Mouse (Mus musculus): ENCODE results near the gene Glp2r. TPM values are rescaled to one million over a fixed set of nuclear protein-coding genes. Genes with fewer than 3 reads are reported as not detected.

Glp2r gene
- polyA plus RNA-seq (2015; fragmentation: Nextera tagmentation; extraction: Ambion mirVana): 0.05 TPM in 1 of 2 replicates, not detected in the other

DNA sequence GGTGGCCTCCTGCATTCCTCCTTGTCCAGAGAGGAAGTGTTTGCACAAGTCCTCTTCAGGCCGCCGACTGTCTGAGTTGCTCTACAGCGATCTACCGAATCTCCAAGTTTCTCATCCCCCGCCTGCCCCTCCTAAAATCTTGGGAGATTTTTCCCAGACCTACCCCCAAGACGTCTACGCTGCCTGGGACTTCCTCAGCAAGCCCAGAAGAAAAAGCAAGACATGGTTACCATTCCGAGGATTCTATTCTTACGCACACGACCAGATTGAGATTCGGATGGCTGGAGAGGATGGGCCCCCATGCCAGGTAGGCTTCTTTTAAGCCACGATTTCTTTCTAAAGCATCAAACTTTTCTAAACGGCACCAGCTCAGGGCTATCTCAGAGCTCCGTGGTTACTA lies at the start of gene Glp2r:
Gene Glp2r, minus strand, starts transcription at position 101 of the 400 bp plus-strand sequence.
- no peak for ATAC-seq
- WGBS: 89% methylated on average over 14 of the region's 14 CpGs
- Histone ChIP-seq H3K27me3 (replicated peaks; ENCODE audit: control insufficient read depth, insufficient read depth, low read length) (no peaks in the 10 kb centered on the region), H3K4me1 (replicated peaks; ENCODE audit: control insufficient read depth, insufficient read depth, low read length) (peaks cover 3% of the 10 kb centered on the region), H3K9me3 (ENCODE audit: control insufficient read depth, low read length) (no peaks in the 10 kb centered on the region), H3K4me2 (ENCODE audit: low read length) (no peak within 1 kb of the TSS), H3K9ac (replicated peaks; ENCODE audit: low read depth, low read length) (no peak within 1 kb of the TSS), H3K27ac (ENCODE audit: low read length) (no peak within 1 kb of the TSS), H3K4me3 (replicated peaks; ENCODE audit: low read length) (no peak within 1 kb of the TSS), H3K36me3 (ENCODE audit: control insufficient read depth, insufficient read depth) (no peaks in the 10 kb centered on the region)

DNA sequence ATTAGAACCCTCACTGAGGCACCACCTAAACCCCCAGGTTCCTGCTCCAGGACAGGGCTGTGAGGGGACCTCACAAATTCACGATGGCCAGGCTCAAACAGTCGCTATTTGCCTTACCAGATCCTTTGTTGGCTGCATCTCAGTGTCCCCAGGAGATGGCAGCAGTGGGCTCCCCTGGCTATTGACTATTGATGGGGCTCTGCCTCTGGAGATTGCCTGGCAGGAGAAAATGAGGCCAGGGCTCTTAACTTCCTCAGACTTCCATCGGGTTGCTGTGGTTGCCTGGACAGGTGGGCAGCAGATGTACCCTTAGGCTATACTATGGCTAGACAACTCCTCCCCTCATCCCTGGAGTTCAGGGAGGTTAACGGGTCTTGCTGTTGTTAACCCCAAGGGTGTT lies 49.3 kb upstream of the Glp2r start:
- Histone ChIP-seq H3K27ac (ENCODE audit: low read length) (no peak overlapping the region), H3K4me1 (replicated peaks; ENCODE audit: control insufficient read depth, insufficient read depth, low read length) (peaks cover 8% of the 10 kb centered on the region; the same call in 1 of the 2 replicates), H3K9me3 (ENCODE audit: control insufficient read depth, low read length) (no peaks in the 10 kb centered on the region), H3K9ac (replicated peaks; ENCODE audit: low read depth, low read length) (no peak overlapping the region), H3K36me3 (ENCODE audit: control insufficient read depth, insufficient read depth) (no peaks in the 10 kb centered on the region), H3K27me3 (replicated peaks; ENCODE audit: control insufficient read depth, insufficient read depth, low read length) (no peaks in the 10 kb centered on the region), H3K4me2 (ENCODE audit: low read length) (no peak overlapping the region), H3K4me3 (replicated peaks; ENCODE audit: low read length) (no peak overlapping the region)
- WGBS: 21% methylated on average over 4 of the region's 4 CpGs
- no peak for ATAC-seq

DNA sequence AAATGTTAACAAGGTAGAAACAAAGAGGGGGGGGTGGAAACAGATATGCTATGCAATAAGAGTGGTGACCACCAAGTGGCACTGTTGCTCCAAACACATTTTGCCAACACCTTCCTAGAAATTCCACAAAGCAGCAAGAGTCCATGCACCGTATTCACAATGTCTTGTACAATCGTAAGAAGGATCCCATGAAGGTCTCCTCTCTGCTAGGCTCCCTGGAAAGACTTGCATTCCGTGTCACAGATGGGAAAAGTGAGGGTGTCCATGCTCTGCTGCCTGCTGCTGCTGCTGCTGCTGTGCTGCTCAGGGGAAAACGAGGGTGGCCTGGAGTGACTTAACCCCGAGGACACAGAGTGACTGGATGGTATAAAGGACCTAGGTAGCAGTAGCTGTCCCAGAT lies 48.7 kb upstream of the Glp2r start:
- Histone ChIP-seq H3K27me3 (replicated peaks; ENCODE audit: control insufficient read depth, insufficient read depth, low read length) (no peaks in the 10 kb centered on the region), H3K4me3 (replicated peaks; ENCODE audit: low read length) (no peak overlapping the region), H3K4me1 (replicated peaks; ENCODE audit: control insufficient read depth, insufficient read depth, low read length) (peaks cover 8% of the 10 kb centered on the region; the same call in 1 of the 2 replicates), H3K36me3 (ENCODE audit: control insufficient read depth, insufficient read depth) (no peaks in the 10 kb centered on the region), H3K4me2 (ENCODE audit: low read length) (peak overlapping the region; percentile 6; the same call in 1 of the 2 replicates), H3K27ac (ENCODE audit: low read length) (no peak overlapping the region), H3K9ac (replicated peaks; ENCODE audit: low read depth, low read length) (no peak overlapping the region), H3K9me3 (ENCODE audit: control insufficient read depth, low read length) (no peaks in the 10 kb centered on the region)
- peak; percentile 22; the same call in 1 of the 2 replicates for ATAC-seq
- WGBS: 12% methylated on average over 5 of the region's 5 CpGs

DNA sequence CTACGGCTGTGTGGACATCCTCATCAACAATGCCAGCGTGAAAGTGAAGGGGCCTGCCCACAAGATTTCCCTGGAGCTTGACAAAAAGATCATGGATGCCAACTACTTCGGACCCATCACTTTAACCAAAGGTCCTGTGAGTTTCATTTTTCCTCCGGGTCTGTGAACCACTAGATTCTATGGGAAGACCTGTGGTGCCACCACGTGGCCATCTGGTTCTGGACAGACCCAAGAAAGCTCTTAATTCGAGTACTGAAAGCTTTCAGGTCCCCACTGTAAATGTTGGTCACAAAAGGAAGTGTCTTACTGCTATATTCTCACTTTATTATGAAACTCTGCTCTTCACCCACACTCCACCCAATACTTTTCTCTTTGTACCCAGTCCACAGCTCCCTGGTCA lies 40.6 kb upstream of the Glp2r start:
- no peak for ATAC-seq
- WGBS: 80% methylated on average over 6 of the region's 6 CpGs
- H3K27me3 ChIP-seq (replicated peaks; ENCODE audit: control insufficient read depth, insufficient read depth, low read length): no peaks in the 10 kb centered on the region

DNA sequence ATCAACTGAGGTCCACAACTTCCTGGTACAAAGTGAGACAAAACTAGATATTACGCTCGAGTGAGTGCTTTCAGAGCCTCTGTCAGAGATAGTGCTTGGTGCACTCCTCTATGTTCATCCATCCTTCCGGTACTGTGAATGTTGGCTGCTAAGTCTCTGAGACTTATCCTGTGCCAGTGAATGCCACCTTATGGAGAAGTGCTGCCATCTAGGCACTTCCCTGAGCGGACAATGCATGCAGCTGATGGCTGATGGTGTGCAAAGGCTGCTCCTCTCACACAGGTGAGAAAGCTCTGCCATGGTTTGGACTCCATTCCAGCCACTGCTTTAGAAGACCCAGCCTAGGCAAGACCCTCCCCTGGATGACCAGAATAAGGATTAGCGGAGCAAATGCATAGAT lies 37.1 kb upstream of the Glp2r start:
- ATAC-seq: no peak
- no peaks in the 10 kb centered on the region for H3K4me1 ChIP-seq (replicated peaks; ENCODE audit: control insufficient read depth, insufficient read depth, low read length)
- H3K4me3 ChIP-seq (replicated peaks; ENCODE audit: low read length): no peak overlapping the region
- H3K9ac ChIP-seq (replicated peaks; ENCODE audit: low read depth, low read length): no peak overlapping the region
- WGBS: 69% methylated on average over 5 of the region's 5 CpGs
- no peak overlapping the region for H3K27ac ChIP-seq (ENCODE audit: low read length)
- no peak overlapping the region for H3K4me2 ChIP-seq (ENCODE audit: low read length)
- no peaks in the 10 kb centered on the region for H3K9me3 ChIP-seq (ENCODE audit: control insufficient read depth, low read length)
- no peaks in the 10 kb centered on the region for H3K27me3 ChIP-seq (replicated peaks; ENCODE audit: control insufficient read depth, insufficient read depth, low read length)
- no peaks in the 10 kb centered on the region for H3K36me3 ChIP-seq (ENCODE audit: control insufficient read depth, insufficient read depth)

More for the DNA sequence above, 40.6 kb upstream of the Glp2r start:
- Histone ChIP-seq H3K36me3 (ENCODE audit: control insufficient read depth, insufficient read depth) (no peaks in the 10 kb centered on the region), H3K4me3 (replicated peaks; ENCODE audit: low read length) (no peak overlapping the region), H3K4me1 (replicated peaks; ENCODE audit: control insufficient read depth, insufficient read depth, low read length) (no peaks in the 10 kb centered on the region), H3K4me2 (ENCODE audit: low read length) (no peak overlapping the region), H3K9me3 (ENCODE audit: control insufficient read depth, low read length) (no peaks in the 10 kb centered on the region), H3K9ac (replicated peaks; ENCODE audit: low read depth, low read length) (no peak overlapping the region), H3K27ac (ENCODE audit: low read length) (no peak overlapping the region)

DNA sequence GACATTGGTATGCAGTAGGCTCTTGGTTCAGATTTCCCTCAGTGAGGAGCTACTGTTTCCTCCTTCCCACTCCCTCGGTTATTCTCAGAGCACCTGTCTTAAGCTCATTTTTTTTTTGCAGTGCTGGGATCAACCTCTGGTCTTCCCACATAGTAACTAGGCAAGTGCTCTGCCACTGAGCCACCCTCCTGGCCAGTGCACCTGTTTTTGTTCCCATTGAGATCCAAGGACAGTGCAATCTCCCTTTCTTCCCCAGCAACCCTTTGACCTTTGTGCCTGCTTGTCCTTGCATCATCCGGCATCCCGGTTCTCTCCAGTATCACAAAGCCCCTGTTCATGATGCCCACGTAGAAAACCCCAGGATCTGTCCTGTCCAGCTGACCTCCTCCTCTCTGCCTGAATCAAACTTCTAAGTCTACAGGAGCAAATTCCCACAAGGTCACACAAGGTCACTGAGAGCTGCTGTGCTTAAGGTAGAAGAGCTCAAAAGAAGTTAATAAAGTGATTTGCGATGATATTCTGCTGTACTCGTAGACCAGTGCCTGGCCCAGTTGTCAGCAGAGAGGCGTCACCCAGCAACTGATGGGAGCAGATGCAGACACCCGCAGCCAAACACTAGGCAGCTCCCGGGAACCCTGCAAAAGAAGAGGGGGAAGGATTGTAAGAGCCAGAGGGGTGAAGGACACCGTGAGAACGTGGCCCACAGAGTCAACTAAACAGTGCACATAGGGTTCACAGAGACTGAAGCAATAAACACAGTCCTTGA lies 36.1 kb upstream of the Glp2r start:
- Histone ChIP-seq H3K9ac (replicated peaks; ENCODE audit: low read depth, low read length) (no peak overlapping the region), H3K4me1 (replicated peaks; ENCODE audit: control insufficient read depth, insufficient read depth, low read length) (no peaks in the 10 kb centered on the region), H3K27ac (ENCODE audit: low read length) (no peak overlapping the region), H3K27me3 (replicated peaks; ENCODE audit: control insufficient read depth, insufficient read depth, low read length) (no peaks in the 10 kb centered on the region), H3K4me2 (ENCODE audit: low read length) (no peak overlapping the region), H3K4me3 (replicated peaks; ENCODE audit: low read length) (no peak overlapping the region), H3K9me3 (ENCODE audit: control insufficient read depth, low read length) (no peaks in the 10 kb centered on the region), H3K36me3 (ENCODE audit: control insufficient read depth, insufficient read depth) (no peaks in the 10 kb centered on the region)
- 88% methylated on average over 11 of the region's 11 CpGs for WGBS
- no peak for ATAC-seq

DNA sequence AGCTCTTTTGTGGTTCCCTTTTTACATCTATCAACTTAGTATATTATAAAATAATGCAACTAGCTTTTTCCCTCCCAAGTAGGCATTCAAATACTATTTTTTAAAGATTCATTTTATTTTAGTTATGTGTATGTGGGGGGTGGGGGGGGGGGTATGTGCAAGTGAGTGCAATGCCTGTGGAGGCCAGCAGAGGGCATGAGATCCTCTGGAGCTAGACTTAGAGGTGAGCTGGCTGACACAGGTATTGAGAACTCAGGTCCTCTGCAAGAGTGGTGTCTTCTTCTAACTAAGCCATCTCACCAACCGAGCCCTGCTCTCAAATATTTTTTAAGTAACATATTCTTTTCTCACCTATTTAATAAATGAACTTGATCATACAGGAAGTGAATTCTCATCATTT lies 34.6 kb upstream of the Glp2r start:
- H3K4me3 ChIP-seq (replicated peaks; ENCODE audit: low read length): no peak overlapping the region
- WGBS: 94% methylated on average over 1 of the region's 1 CpGs
- H3K9me3 ChIP-seq (ENCODE audit: control insufficient read depth, low read length): no peaks in the 10 kb centered on the region
- H3K9ac ChIP-seq (replicated peaks; ENCODE audit: low read depth, low read length): no peak overlapping the region
- H3K4me1 ChIP-seq (replicated peaks; ENCODE audit: control insufficient read depth, insufficient read depth, low read length): no peaks in the 10 kb centered on the region
- H3K36me3 ChIP-seq (ENCODE audit: control insufficient read depth, insufficient read depth): no peaks in the 10 kb centered on the region
- no peak overlapping the region for H3K27ac ChIP-seq (ENCODE audit: low read length)
- H3K27me3 ChIP-seq (replicated peaks; ENCODE audit: control insufficient read depth, insufficient read depth, low read length): no peaks in the 10 kb centered on the region
- ATAC-seq: no peak
- H3K4me2 ChIP-seq (ENCODE audit: low read length): no peak overlapping the region

DNA sequence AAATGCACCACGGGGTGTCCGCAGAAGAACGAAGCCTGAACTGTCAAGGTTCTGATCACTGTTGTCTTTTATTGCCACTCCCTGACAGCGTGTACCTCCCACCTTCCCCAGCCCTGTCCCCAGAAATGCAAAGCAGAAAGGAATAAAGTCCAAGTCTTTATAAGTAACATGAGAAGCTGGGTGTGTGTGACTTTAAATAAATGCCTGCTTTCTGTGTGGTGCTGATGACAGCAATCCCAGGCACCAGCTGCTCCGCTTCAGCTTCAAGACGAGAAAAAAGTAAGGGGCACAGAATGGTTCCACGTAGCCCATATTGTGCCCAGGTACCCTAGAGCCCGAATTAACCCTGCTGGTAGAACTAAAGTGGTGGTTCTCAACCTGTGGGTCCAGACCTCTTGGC lies 30.2 kb upstream of the Glp2r start:
- Histone ChIP-seq H3K4me2 (ENCODE audit: low read length) (no peak overlapping the region), H3K36me3 (ENCODE audit: control insufficient read depth, insufficient read depth) (no peaks in the 10 kb centered on the region), H3K4me3 (replicated peaks; ENCODE audit: low read length) (no peak overlapping the region), H3K4me1 (replicated peaks; ENCODE audit: control insufficient read depth, insufficient read depth, low read length) (no peaks in the 10 kb centered on the region), H3K27me3 (replicated peaks; ENCODE audit: control insufficient read depth, insufficient read depth, low read length) (no peaks in the 10 kb centered on the region), H3K9ac (replicated peaks; ENCODE audit: low read depth, low read length) (no peak overlapping the region), H3K9me3 (ENCODE audit: control insufficient read depth, low read length) (no peaks in the 10 kb centered on the region), H3K27ac (ENCODE audit: low read length) (no peak overlapping the region)
- ATAC-seq: no peak
- WGBS: 78% methylated on average over 8 of the region's 8 CpGs

DNA sequence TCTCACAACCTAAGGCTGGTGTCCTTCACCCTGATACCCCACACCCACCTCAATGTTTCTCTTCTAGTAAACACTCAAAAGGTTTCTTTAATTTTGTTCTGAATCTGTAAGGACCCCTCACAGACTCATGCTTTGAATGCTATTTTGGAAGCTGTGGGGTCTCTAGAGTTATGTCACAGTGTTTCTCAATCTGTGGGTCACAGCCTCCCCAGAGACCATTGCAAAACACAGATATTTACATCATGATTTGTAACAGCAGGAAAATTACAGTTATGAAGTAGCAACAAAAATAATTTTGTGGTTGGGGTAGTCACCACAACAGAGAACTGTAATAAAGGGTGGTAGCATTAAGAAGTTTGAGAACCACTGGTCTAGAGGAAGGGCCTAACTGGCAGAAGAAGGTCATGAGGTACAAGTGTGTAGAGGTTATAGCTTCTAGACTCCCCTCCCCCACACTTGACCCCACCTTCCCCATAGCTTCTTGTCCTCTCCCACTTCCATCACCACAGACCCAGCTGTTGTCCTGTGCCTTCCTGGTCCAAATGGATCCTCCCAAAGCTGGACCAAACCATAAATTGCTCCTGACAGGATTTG lies 29.3 kb upstream of the Glp2r start:
- ATAC-seq: no peak

More for the DNA sequence above, 29.3 kb upstream of the Glp2r start:
- Histone ChIP-seq H3K27me3 (replicated peaks; ENCODE audit: control insufficient read depth, insufficient read depth, low read length) (no peaks in the 10 kb centered on the region), H3K27ac (ENCODE audit: low read length) (no peak overlapping the region), H3K4me2 (ENCODE audit: low read length) (no peak overlapping the region), H3K4me3 (replicated peaks; ENCODE audit: low read length) (no peak overlapping the region), H3K9me3 (ENCODE audit: control insufficient read depth, low read length) (no peaks in the 10 kb centered on the region), H3K4me1 (replicated peaks; ENCODE audit: control insufficient read depth, insufficient read depth, low read length) (no peaks in the 10 kb centered on the region), H3K36me3 (ENCODE audit: control insufficient read depth, insufficient read depth) (no peaks in the 10 kb centered on the region), H3K9ac (replicated peaks; ENCODE audit: low read depth, low read length) (no peak overlapping the region)
